Mouse (Mus musculus) heart, adult 2 months (tissue): ENCODE measurements at regions not wholly inside any gene's neighbourhood (a gene's known extent, or its start where the extent isn't known, plus 50 kb on each side); places are given as distances from the start of the nearest gene placed in this dataset.
"Not testable (repeated sequence)": the region's sequence is repeated elsewhere in the genome, so short reads cannot be mapped to it uniquely, and the experiment has no call there.

Experiments used
- DNase-seq, 2 experiments: peaks; one replicate each; pipeline ENCODE4 v3.0.0; 2021
- H3K27ac ChIP-seq: fragments of 200-600 bp; 2 replicates; pipeline ENCODE4 v1.8.1; 2022
- H3K27me3 ChIP-seq: fragments of 200-500 bp; 2 replicates; pipeline ENCODE4 v1.6.1; 2012; ENCODE audit warnings: mild to moderate bottlenecking, low read length, inconsistent platforms, mixed read lengths; ENCODE audit not compliant: control insufficient read depth, insufficient read depth
- H3K36me3 ChIP-seq: fragments of 200-500 bp; 2 replicates; pipeline ENCODE4 v1.6.1; 2012; ENCODE audit warnings: low read length, inconsistent platforms; ENCODE audit not compliant: control insufficient read depth, insufficient read depth
- H3K4me1 ChIP-seq: fragments of 200-500 bp; 2 replicates; pipeline ENCODE4 v1.6.1; 2011; ENCODE audit warnings: low read length; ENCODE audit not compliant: control insufficient read depth, insufficient read depth
- H3K4me3 ChIP-seq: fragments of 200-600 bp; 2 replicates; pipeline ENCODE4 v1.8.1; 2022
- H3K79me2 ChIP-seq: fragments of 200-500 bp; replicated peaks from 2 replicates; pipeline ENCODE4 v1.6.1; 2012; ENCODE audit warnings: mild to moderate bottlenecking, inconsistent platforms, low read length, moderate library complexity, mixed read lengths; ENCODE audit not compliant: control insufficient read depth, insufficient read depth
- H3K9ac ChIP-seq: fragments of 200-500 bp; 2 replicates; pipeline ENCODE4 v1.6.1; 2012; ENCODE audit warnings: low read depth, mild to moderate bottlenecking, control low read depth, inconsistent platforms, low read length, mixed read lengths
- CTCF ChIP-seq: fragments of 200-600 bp; IDR thresholded peaks from 2 replicates; pipeline ENCODE4 v1.8.1; 2022; ENCODE audit warnings: antibody characterized with exemption, mild to moderate bottlenecking, moderate library complexity
- EP300 ChIP-seq: fragments of 200-500 bp; IDR thresholded peaks from 2 replicates; pipeline ENCODE4 v1.6.1; 2011; ENCODE audit warnings: low read depth, low read length, control low read depth; ENCODE audit not compliant: insufficient read depth
- POLR2A ChIP-seq: fragments of 200-500 bp; IDR thresholded peaks from 2 replicates; pipeline ENCODE4 v1.6.1; 2011; ENCODE audit warnings: mild to moderate bottlenecking, low read depth, low read length, control low read depth; ENCODE audit not compliant: insufficient read depth
- WGBS: fragments of 180-500 bp; shearing (Covaris S2); methylation state at CpG from one replicate; pipeline ENCODE4 v1.1.7; 2018; 5-methylcytosine and 5-hydroxymethylcytosine counted together
- intact Hi-C: fragments of 180-260 bp; cut with DNase I; formaldehyde crosslinking; loops from one replicate; pipeline ENCODE4 v1.15.1; 2025

DNA sequence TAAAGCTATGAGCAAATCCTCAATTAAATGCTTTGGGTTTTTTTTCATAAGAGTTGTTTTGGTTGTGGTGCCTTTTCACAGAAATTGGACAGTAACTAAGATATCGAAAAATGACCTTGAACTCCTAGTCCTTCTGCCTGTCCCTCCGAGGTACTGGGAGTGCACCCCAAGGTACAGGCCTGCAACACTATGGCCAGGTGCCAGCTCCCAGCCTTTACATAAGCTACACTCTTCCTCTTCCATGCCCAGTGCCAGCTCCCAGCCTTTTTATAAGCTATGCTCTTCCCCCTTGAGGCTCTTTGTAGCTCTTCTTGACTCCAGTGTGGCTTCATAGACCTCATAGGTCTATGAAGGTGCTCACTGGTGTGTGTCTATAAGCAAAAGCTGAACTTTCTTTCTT lies 155.2 kb downstream of the Melk start:
- intact Hi-C loops, result no loop called here
- no peak for TF ChIP-seq CTCF
- TF ChIP-seq POLR2A, result no peak
- no peak for TF ChIP-seq EP300
- H3K27ac ChIP-seq, result no peak overlapping the region
- no peak overlapping the region for H3K4me3 ChIP-seq
- H3K4me1 ChIP-seq, result no peaks in the 10 kb centered on the region
- H3K79me2 ChIP-seq, result no peaks in the 10 kb centered on the region
- WGBS, result 81% methylated on average over 2 of the region's 2 CpGs
- DNase-seq, result no peak
- no peaks in the 10 kb centered on the region for H3K36me3 ChIP-seq
- no peaks in the 10 kb centered on the region for H3K27me3 ChIP-seq
- no peak overlapping the region for H3K9ac ChIP-seq

DNA sequence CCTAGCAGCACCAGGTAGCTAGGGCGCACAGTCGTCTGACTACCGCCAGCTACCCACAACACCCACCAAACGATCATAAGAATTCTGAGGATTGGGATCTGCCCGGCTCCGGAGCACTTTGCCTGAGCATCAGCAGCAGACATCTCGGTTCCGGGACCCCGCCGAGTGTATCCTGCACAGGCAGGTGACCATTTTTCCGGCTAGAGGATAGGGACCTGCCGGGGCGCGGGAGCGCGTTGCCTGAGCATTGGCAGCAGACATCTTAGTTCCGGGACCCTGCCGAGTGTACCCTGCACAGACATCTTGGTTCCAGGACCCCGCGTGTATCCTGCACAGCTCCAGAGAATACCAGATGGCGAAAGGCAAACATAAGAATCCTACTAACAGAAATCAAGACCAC lies 172.8 kb downstream of the Melk start:
- H3K27me3 ChIP-seq, H3K27ac ChIP-seq, DNase-seq, H3K9ac ChIP-seq, intact Hi-C loops, H3K4me3 ChIP-seq, H3K4me1 ChIP-seq, H3K79me2 ChIP-seq, H3K36me3 ChIP-seq: not testable (repeated sequence)
- 84% methylated on average over 21 of the region's 21 CpGs for WGBS
